Mouse (Mus musculus): ENCODE measurements at regions not wholly inside any gene's neighbourhood (a gene's known extent, or its start where the extent isn't known, plus 50 kb on each side); places are given as distances from the start of the nearest gene placed in this dataset.

- TF ChIP-seq CTCF (IDR thresholded peaks at IDR 0.05) = no peak
- no peak for TF ChIP-seq EP300 (IDR thresholded peaks at IDR 0.05)
Observed at GRCm38 (mm10) chr13:42478825-42479224, 177.5 kb downstream of the Edn1 start.
